Mouse (Mus musculus): ENCODE data around the gene Hoxc12.

Gene Hoxc12

GRCm38 (mm10) chr15:102937036-102937666, 594 bp downstream of the Hoxc12 start:
- DNase-seq (ENCODE audit: low spot score): no peak

- DNase-seq (ENCODE audit: low spot score): no peak
Observed at GRCm38 (mm10) chr15:102939256-102940155, 2.9 kb downstream of the Hoxc12 start.

GRCm38 (mm10) chr15:102942739-102943467, 6.3 kb downstream of the Hoxc12 start:
- peak; percentile 67 for DNase-seq (ENCODE audit: low spot score)

GRCm38 (mm10) chr15:102943468-102943813, 6.9 kb downstream of the Hoxc12 start:
- no peak for DNase-seq (ENCODE audit: low spot score)

- no peak for DNase-seq (ENCODE audit: low spot score)
Observed at GRCm38 (mm10) chr15:102945185-102946077, 8.9 kb downstream of the Hoxc12 start.

- no peak for DNase-seq (ENCODE audit: low spot score)
Observed at GRCm38 (mm10) chr15:102947276-102947675, 10.7 kb downstream of the Hoxc12 start.

- DNase-seq (ENCODE audit: low spot score): no peak
Observed at GRCm38 (mm10) chr15:102948842-102949241, 12.3 kb downstream of the Hoxc12 start.

- DNase-seq (ENCODE audit: low spot score): no peak
Observed at GRCm38 (mm10) chr15:102949696-102950095, 13.1 kb downstream of the Hoxc12 start.

GRCm38 (mm10) chr15:102950877-102951276, 14.3 kb downstream of the Hoxc12 start:
- no peak for DNase-seq (ENCODE audit: low spot score)

- no peak for DNase-seq (ENCODE audit: low spot score)
Observed at GRCm38 (mm10) chr15:102953561-102953960, 17.0 kb downstream of the Hoxc12 start.

- no peak for DNase-seq (ENCODE audit: low spot score)
Observed at GRCm38 (mm10) chr15:102954192-102955006, 17.8 kb downstream of the Hoxc12 start, which contains the start of gene Hoxc11. Gene Hoxc11 (plus strand): TSS chr15:102954427.

GRCm38 (mm10) chr15:102955007-102955382, 18.4 kb downstream of the Hoxc12 start:
- no peak for DNase-seq (ENCODE audit: low spot score)

- DNase-seq (ENCODE audit: low spot score): no peak
Observed at GRCm38 (mm10) chr15:102955833-102956640, 19.5 kb downstream of the Hoxc12 start.

GRCm38 (mm10) chr15:102956906-102957305, 20.3 kb downstream of the Hoxc12 start:
- DNase-seq (ENCODE audit: low spot score): no peak

- no peak for DNase-seq (ENCODE audit: low spot score)
Observed at GRCm38 (mm10) chr15:102959663-102960191, 23.2 kb downstream of the Hoxc12 start.

- DNase-seq (ENCODE audit: low spot score): no peak
Observed at GRCm38 (mm10) chr15:102961728-102962127, 25.2 kb downstream of the Hoxc12 start.

GRCm38 (mm10) chr15:102962492-102962891, 25.9 kb downstream of the Hoxc12 start:
- DNase-seq (ENCODE audit: low spot score): no peak

GRCm38 (mm10) chr15:102963259-102963658, 26.7 kb downstream of the Hoxc12 start:
- no peak for DNase-seq (ENCODE audit: low spot score)
